Mouse (Mus musculus): ENCODE data around the gene Ifnlr1. TPM values are rescaled to one million over a fixed set of nuclear protein-coding genes. Genes with fewer than 3 reads are reported as not detected.
"Not testable (repeated sequence)": the region's sequence is repeated elsewhere in the genome, so short reads cannot be mapped to it uniquely, and the experiment has no call there.

Gene Ifnlr1
- polyA plus RNA-seq (2012; fragmentation: generic; extraction: Trizol) = not detected

DNA sequence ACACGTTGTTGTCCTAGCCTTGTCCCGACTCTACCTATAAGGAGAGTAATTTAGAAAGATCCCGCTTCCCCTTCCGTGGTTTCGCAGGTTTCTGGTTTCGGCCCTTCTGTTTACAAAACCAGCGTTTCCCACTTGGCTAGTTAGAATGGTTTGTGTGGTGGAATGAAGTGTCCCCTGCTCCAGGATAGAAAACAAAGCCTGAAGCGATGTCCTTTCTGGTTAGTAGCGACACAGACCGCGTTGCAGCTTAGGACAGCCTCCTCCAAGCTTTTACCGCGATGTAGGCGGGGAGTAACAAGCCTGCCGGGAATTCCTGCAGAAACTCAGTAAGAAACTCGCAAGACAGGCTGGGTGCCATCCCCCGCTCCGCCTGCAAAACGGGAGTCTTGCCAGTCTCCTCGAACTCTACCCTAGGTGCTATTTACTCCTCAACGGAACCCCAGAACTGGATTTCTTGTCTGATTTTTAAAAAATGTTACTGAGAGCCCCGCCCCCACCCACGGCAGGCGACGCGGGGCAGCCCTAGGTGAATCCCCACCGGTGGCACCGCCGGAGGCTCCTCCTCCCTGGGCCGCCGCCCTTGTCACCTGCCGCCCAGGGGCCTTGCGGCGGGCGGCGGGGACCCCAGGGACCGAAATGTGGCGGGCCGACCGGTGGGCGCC, at the start of gene Ifnlr1:
Gene Ifnlr1 (plus strand): TSS at position 382 of the 662 bp plus-strand sequence.
- Histone ChIP-seq H3K79me2 (ENCODE audit: control insufficient read depth, insufficient read depth) (no peaks in the 10 kb centered on the region), H3ac (ENCODE audit: control insufficient read depth, insufficient read length) (no peak within 1 kb of the TSS), H3K36me3 (ENCODE audit: control insufficient read depth, insufficient read depth) (no peaks in the 10 kb centered on the region), H3K4me2 (ENCODE audit: low read depth) (no peak within 1 kb of the TSS), H3K4me3 (no peak within 1 kb of the TSS), H3K27me3 (ENCODE audit: control insufficient read depth, insufficient read depth, insufficient read length) (peaks cover 31% of the 10 kb centered on the region)
- no peak for TF ChIP-seq CEBPB (IDR thresholded peaks at IDR 0.05; ENCODE audit: insufficient read depth, poor library complexity, severe bottlenecking)
- no peak for TF ChIP-seq USF1 (IDR thresholded peaks at IDR 0.05; ENCODE audit: low read depth)
- TF ChIP-seq POLR2A (IDR thresholded peaks at IDR 0.05; ENCODE audit: insufficient read length, low read depth) = no peak

DNA sequence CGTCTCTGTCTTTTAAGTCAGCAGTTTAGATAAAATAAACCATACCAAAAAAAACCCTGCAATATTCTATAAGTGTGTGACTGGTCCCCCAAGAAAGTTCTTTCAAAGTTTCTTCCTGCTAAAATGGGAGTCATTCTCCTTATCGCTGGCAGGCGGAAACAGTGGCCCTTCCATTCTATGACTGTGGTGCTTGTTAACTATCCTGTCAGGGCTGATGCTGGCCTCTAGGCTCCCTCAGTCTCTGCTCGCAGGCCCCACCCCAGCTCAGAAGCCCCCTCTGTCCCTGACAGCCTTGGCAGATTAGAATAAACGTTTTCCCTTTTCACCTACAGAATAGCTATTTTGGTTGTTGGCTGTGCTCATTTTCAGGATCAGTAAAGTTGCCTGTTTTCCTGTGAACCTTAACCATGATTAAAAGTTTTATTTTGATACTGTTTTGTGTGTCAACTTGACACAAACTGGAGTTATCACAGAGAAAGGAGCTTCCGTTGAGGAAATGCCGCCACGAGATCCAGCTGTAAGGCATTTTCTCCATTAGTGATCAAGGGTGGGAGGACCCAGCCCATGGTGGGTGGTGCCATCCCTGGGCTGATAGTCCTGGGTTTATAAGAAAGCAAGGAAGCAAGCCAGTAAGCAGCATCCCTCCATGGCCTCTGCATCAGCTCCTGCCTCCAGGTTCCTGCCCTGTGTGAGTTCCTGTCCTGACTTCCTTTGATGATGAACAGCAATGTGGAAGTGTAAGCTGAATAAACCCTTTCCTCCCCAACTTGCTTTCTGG, 44.6 kb upstream of the Ifnlr1 start:
- H3K36me3 ChIP-seq (ENCODE audit: control insufficient read depth, insufficient read depth); H3K27me3 ChIP-seq (ENCODE audit: control insufficient read depth, insufficient read depth, insufficient read length); H3K79me2 ChIP-seq (ENCODE audit: control insufficient read depth, insufficient read depth): not testable (repeated sequence)

DNA sequence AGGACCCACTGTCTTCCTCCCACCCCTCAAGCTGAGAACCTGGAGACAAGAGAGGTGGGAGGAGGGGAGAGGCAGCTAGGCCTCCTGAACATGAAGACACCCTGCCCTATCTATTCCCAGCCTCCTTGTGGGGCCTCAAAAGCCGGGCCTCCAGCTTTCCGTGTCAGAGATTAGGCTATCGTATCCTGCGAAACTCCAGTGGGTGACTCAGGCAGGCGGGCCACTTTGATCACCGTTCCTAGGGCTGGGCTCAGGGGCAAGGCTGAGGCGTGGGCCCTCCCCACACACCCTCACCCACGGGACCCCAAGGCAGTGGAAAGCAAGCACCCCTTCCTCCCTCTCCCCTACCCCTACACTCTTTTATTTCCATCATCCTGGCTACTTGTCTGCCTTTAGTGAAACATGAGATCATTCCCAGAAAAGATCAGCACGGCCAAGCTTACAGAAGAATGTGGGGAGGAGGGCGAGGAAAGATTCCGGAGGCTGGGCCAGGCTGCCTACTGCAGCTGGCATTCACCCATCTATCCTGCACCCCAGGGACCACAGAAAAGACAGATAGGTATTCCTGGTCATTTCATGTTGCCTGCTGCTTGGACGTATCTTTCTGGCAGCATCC, 41.0 kb upstream of the Ifnlr1 start:
- H3ac ChIP-seq (ENCODE audit: control insufficient read depth, insufficient read length) = no peak overlapping the region
- no peaks in the 10 kb centered on the region for H3K79me2 ChIP-seq (ENCODE audit: control insufficient read depth, insufficient read depth)
- H3K27me3 ChIP-seq (ENCODE audit: control insufficient read depth, insufficient read depth, insufficient read length) = no peaks in the 10 kb centered on the region
- TF ChIP-seq MAX (IDR thresholded peaks at IDR 0.05; ENCODE audit: low read depth) = no peak
- peak in 1 of 3 experiments; percentile 31 for TF ChIP-seq MYOD1 (IDR thresholded peaks at IDR 0.05; ENCODE audit: control insufficient read depth in 1 of 3, insufficient read length in 2 of 3, low read depth in 2 of 3)
- no peak for TF ChIP-seq USF1 (IDR thresholded peaks at IDR 0.05; ENCODE audit: low read depth)
- H3K4me2 ChIP-seq (ENCODE audit: low read depth) = peak overlapping the region; percentile 58
- H3K4me3 ChIP-seq = no peak overlapping the region
- H3K36me3 ChIP-seq (ENCODE audit: control insufficient read depth, insufficient read depth) = no peaks in the 10 kb centered on the region

More for the DNA sequence above, 44.6 kb upstream of the Ifnlr1 start:
- H3ac ChIP-seq (ENCODE audit: control insufficient read depth, insufficient read length); H3K4me3 ChIP-seq; H3K4me2 ChIP-seq (ENCODE audit: low read depth): not testable (repeated sequence)

DNA sequence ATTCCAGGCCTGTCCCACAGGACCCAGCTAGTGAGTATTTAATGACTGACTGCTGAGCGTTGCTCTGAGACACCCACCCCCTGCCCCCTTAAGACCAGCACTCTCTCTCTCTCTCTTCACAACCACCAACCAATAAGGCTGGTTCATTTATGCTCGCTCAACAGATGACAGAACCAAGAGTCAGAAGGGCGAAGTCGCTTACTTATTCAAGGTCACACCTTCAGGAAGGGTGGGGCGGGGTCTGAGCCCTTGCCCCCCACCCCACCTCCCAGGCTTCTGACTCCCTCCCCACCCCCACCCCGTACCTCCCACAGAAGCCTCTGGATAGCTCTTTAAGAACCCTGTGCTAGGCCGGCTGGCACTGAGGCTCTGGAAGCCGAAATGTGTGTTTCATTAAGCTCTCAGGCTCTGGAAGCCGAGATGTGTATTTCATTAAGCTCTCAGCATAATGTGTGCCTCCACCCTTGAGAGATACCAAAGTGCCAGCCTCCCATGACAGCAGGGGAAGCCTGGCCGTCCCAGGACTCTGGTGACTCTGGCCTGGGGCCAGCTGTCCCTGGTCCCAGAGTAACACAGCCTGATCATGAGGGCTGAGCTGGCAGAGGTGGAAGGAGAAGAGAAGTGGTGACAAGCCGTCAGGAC, 33.0 kb upstream of the Ifnlr1 start:
- peak overlapping the region; percentile 40 for H3K4me2 ChIP-seq (ENCODE audit: low read depth)
- H3K36me3 ChIP-seq (ENCODE audit: control insufficient read depth, insufficient read depth) = no peaks in the 10 kb centered on the region
- no peak overlapping the region for H3ac ChIP-seq (ENCODE audit: control insufficient read depth, insufficient read length)
- TF ChIP-seq TCF3 (IDR thresholded peaks at IDR 0.05; ENCODE audit: insufficient read length, low read depth) = no peak
- TF ChIP-seq E2F4 (IDR thresholded peaks at IDR 0.05; ENCODE audit: insufficient read depth) = no peak
- TF ChIP-seq MYOD1 (IDR thresholded peaks at IDR 0.05; ENCODE audit: control insufficient read depth in 1 of 3, insufficient read length in 2 of 3, low read depth in 2 of 3) = no peak
- no peak for TF ChIP-seq TCF12 (IDR thresholded peaks at IDR 0.05; ENCODE audit: insufficient read depth, poor library complexity, severe bottlenecking)
- H3K79me2 ChIP-seq (ENCODE audit: control insufficient read depth, insufficient read depth) = no peaks in the 10 kb centered on the region
- no peak overlapping the region for H3K4me3 ChIP-seq
- H3K27me3 ChIP-seq (ENCODE audit: control insufficient read depth, insufficient read depth, insufficient read length) = no peaks in the 10 kb centered on the region

DNA sequence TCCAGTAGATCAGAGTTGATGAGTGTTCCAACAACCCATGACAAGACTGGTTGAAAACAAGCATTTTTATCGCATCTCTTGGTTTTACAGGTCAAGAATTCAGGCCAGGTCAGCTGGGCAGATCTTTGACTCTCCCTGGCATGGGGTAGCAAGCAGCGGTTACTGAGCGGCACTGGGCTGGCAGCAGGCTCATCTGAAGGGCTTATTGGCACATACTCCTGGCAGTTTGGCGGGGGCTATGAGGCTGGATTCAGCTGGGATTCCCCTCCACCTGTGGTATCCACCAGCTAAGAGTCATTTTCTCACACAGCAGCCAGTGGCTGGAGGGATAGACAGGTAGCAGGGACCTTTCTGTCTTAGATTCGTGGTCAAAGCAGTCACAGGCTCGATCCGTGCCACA, 32.1 kb upstream of the Ifnlr1 start:
- TF ChIP-seq POLR2AphosphoS2 (IDR thresholded peaks at IDR 0.05; ENCODE audit: insufficient read length, low read depth) = no peak
- TF ChIP-seq USF1 (IDR thresholded peaks at IDR 0.05; ENCODE audit: low read depth) = no peak
- no peak for TF ChIP-seq REST (IDR thresholded peaks at IDR 0.05; ENCODE audit: insufficient read depth, insufficient read length)
- TF ChIP-seq TCF12 (IDR thresholded peaks at IDR 0.05; ENCODE audit: insufficient read depth, poor library complexity, severe bottlenecking) = no peak
- no peak for TF ChIP-seq MYOD1 (IDR thresholded peaks at IDR 0.05; ENCODE audit: control insufficient read depth in 1 of 3, insufficient read length in 2 of 3, low read depth in 2 of 3)
- no peak for TF ChIP-seq E2F4 (IDR thresholded peaks at IDR 0.05; ENCODE audit: insufficient read depth)
- no peak for TF ChIP-seq CEBPB (IDR thresholded peaks at IDR 0.05; ENCODE audit: insufficient read depth, poor library complexity, severe bottlenecking)
- no peak for TF ChIP-seq SRF (IDR thresholded peaks at IDR 0.05; ENCODE audit: control insufficient read depth, insufficient read length, low read depth)
- no peak for TF ChIP-seq MAX (IDR thresholded peaks at IDR 0.05; ENCODE audit: low read depth)
- Histone ChIP-seq H3K27me3 (ENCODE audit: control insufficient read depth, insufficient read depth, insufficient read length) (no peaks in the 10 kb centered on the region), H3K4me3 (no peak overlapping the region), H3ac (ENCODE audit: control insufficient read depth, insufficient read length) (no peak overlapping the region), H3K79me2 (ENCODE audit: control insufficient read depth, insufficient read depth) (no peaks in the 10 kb centered on the region), H3K4me2 (ENCODE audit: low read depth) (no peak overlapping the region), H3K36me3 (ENCODE audit: control insufficient read depth, insufficient read depth) (no peaks in the 10 kb centered on the region)
